Mouse (Mus musculus) 3T3-L1 (cell line): ENCODE measurements around the gene Hoxa10.

ENCODE experiments used
- DNase-seq: peaks from one replicate; pipeline ENCODE4 v3.0.0-alpha.2; 2015; ENCODE audit warnings: low read depth, low spot score

Hoxa10 gene

GRCm38 (mm10) chr6:52229558-52230416 lies 10.9 kb downstream of the Hoxa10 start:
- no peak for DNase-seq

DNA sequence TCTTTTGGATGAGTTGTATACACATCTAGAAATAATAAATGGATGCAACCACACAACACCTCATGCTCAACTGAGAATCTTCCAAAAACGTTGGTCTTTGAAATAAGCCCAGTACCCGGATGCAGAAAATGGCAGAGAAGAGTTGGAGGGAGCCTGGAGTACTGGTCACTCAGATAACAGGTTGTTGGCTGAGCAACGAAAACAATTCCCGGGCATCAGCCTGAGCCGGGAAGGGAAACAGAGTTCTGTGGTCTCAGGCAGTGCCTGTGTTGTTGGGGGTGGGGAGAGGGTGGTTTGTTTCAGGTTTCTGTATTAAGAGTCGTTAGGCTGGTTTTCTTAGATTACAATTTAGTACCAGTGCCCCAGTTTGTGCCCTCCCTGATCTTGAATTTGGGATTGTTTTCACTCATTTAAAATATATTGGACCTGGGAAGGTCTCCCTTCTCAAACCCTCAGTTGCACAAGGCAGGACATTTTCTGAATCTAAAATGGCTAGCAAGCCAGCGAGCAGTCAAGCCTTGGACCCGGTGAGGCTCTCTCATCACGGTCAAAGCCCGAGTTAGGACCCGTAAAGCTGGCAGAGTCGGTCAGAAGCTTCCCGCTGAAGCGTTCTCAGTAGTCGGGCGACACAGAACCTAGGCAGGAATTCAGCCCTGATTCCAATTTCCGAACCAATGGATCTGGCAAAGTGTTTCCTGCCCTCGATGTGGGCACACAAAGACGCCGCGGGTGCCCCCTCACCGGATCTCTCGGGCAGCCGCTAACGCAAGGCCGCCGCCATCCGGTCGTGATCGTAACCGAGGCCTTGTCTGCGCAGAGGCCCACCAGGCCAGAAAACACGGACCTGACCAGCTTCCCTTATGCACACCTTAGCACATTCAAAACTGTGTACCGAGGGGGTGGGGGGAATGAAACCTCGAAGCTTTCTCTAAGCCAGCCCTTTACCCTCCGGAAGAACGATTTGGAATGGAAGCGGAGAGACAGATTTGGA lies 11.9 kb downstream of the Hoxa10 start:
- DNase-seq = no peak

- DNase-seq = peak; percentile 27
Measured at GRCm38 (mm10) chr6:52227470-52228222, 13.0 kb downstream of the Hoxa10 start.

GRCm38 (mm10) chr6:52226569-52227257 lies 13.9 kb downstream of the Hoxa10 start:
- DNase-seq = no peak

DNA sequence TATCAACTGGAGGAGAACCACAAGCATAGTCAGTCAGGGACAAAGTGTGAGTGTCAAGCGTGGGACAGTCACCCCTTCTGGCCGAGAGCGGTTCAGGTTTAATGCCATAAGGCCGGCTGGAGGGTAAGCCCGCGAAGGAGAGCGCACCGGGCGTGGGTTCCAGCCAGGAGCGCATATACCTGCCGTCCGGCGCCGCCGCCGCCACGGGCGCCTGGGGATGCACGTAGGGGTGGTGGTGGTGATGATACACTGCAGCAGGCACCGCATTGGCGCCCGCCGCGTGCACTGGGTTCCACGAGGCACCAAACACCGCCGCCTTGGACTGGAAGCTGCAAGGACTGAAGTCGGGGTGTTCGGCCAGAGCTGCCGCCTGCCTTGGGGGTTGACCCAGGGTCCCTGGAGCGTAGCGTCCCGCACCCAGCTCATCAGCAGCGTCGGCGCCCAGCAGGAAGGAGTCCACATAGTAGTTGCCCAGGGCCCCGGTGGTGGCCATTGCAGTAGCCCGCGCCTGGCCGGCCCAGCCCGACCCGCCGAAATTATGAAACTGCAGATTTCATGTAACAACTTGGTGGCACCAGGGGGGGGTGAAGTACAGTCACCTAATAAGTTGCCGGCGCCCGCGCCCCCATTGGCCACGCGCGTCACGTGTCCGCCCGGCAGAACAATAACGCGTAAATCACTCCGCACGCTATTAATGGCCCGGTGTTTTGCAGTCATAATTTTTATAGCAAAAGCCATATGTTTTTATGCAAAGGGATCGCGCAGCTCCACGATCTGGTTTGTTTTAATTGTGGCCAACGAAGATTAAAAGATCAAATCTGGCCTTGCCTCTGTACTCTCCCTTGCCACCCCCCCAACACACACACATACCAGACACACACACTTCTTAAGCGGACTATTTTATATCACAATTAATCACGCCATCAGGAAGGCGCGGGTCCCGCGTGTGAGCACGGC lies 14.8 kb downstream of the Hoxa10 start:
- DNase-seq = no peak

DNA sequence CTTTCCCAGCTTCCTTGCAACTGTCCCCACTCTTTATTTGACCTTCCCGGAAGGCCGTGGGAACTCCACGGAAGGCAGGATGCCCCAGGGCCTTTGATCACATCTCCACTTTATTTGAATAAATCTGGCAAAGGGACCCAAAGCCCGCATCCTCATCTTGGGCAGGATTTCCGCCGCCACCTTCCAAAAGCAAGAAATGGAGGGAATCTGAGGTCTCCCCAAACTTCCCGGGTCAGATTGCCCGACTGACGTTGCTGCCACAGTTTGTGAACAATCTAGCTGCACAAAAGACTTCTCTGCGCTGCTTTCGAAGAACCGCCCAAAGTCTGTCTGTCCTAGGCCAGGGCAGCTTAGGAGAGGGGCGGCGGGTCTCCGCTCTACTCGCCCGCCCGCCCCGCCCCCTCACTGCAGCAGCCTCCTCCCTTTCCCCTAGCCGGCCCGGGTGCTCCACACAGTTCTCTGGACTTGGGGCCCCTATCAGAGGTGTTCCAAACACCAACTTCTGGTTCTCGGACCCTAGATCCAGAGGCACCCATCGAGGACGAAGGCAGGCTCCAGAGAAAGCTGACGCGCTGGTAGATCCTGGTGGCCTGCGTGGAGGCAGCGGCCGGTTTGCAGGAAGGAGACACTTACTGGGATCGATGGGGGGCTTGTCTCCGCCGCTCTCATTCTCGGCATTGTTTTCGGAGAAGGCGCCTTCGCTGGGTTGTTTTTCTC lies 15.6 kb downstream of the Hoxa10 start:
- no peak for DNase-seq

GRCm38 (mm10) chr6:52223939-52224760 lies 16.5 kb downstream of the Hoxa10 start:
- no peak for DNase-seq

- DNase-seq = no peak
Measured at GRCm38 (mm10) chr6:52222729-52223128, 17.9 kb downstream of the Hoxa10 start.

GRCm38 (mm10) chr6:52221993-52222685 lies 18.5 kb downstream of the Hoxa10 start:
- DNase-seq = no peak

- peak; percentile 89 for DNase-seq
Measured at GRCm38 (mm10) chr6:52221337-52221992, 19.2 kb downstream of the Hoxa10 start, which contains the start of gene Hoxa7. Gene Hoxa7, minus strand, starts transcription at chr6:52221854.

DNA sequence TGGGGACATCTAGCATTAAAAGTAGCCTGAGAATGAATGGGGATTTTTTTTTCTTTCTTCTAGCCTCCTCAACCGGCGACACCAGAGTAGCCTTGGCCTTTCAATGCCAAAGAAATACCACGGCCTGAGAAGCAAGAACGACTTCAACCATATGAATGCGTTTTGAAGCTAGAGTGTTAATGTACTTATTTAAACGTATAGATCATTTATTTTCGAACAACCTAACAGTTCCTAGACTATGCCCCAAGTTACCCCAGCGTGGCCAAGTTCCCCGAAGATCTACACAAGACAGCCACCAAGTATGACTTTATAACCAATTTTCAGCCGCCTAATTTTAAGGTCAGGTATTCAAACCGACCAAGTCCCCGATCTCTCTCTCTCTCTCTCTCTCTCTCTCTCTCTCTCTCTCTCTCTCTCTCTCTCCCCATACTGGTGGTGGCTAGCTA lies 19.8 kb downstream of the Hoxa10 start:
- DNase-seq = no peak

DNA sequence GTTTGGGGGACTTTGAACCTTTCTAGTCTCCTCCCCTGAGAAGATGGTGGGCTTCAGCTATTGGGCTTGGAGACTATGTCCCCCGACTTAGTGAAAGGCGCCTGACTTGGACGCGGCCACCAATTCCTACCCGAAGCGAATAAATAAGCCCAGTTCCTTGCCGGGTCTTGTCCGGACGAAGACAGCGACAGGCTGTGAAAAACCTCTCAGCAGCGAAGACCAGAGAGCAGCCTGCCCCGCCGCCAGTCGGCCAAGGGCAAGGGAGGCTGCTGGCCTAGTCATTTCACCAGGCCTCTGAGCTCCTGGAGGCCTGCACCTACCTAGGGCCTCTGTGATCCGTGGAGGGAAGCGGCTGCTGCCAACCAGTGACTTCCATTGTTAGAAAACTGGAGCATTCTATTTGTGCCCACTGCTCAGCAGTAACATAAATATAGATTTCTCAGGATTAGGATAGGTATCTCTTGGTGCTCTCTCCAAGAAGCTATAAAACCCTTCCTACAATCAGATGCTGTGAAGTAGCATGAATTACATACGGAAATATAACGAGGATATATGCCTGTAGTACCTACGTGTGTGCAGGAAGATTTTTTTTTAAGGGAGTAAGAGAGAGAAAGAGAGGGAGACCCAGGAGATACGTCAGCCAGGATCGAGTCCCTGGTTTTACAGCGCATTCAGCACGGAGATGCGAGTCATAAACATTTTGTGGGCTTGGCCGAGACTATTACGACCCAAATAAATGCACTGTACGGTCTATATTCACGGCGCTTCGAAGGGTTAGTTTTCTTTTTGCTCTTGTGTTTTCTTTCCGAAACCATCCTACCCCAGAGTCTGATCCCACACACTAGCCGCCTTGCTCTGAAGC lies 20.4 kb downstream of the Hoxa10 start:
- no peak for DNase-seq

- DNase-seq = no peak
Measured at GRCm38 (mm10) chr6:52219234-52219942, 21.3 kb downstream of the Hoxa10 start.

DNA sequence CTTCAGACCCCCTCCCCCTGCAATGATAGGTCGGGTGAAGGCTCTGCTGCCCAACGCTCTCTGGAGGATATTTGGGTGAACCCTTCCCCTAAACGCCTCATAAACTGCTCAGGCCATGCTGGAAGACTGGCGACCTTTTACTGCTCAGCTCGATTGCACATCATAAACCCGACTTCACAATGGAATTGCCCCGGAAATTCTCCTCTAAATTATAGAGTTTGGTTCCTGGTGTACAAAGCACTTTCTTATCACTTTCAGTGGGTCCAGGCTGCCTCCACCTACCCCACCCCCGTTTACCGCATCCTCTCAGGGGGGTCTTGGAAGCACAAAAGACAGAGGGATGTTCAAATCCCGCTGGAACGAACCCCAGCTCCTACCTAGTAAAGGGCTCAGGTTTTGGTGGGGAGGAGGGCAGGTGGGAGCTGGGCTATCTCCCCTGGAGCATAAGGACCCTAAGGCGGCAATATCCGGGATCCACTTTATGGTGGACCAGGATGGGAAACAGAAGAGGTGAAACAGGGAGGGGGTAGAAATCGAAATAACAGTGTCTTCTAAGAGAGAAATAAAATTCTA lies 21.9 kb downstream of the Hoxa10 start:
- no peak for DNase-seq
